Mouse (Mus musculus) embryonic fibroblast, embryonic 13.5 days (primary cell): ENCODE data around the gene H2al1i. TPM values are rescaled to one million over a fixed set of nuclear protein-coding genes. Genes with fewer than 3 reads are reported as not detected.

Source experiments
- H3K27ac ChIP-seq: 2 replicates; pipeline ENCODE4 v1.5.1; 2012; ENCODE audit warnings: low read length, control low read depth, inconsistent platforms; ENCODE audit not compliant: insufficient read depth
- H3K4me1 ChIP-seq: 2 replicates; pipeline ENCODE4 v1.6.1; 2011; ENCODE audit warnings: low read length; ENCODE audit not compliant: control insufficient read depth, insufficient read depth
- H3K4me3 ChIP-seq: 2 replicates; pipeline ENCODE4 v1.5.1; 2011; ENCODE audit warnings: mild to moderate bottlenecking, control low read depth, low read length; ENCODE audit not compliant: insufficient read depth
- CTCF ChIP-seq: IDR thresholded peaks from 2 replicates; pipeline ENCODE4 v1.5.1; 2011; ENCODE audit warnings: mild to moderate bottlenecking, control low read depth, low read length, moderate library complexity, borderline replicate concordance; ENCODE audit not compliant: insufficient read depth
- POLR2A ChIP-seq: IDR thresholded peaks from 2 replicates; pipeline ENCODE4 v1.6.1; 2011; ENCODE audit warnings: low read depth, mild to moderate bottlenecking, control low read depth, low read length, moderate library complexity
- polyA plus RNA-seq: library from polyadenylated mRNA; stranded (reverse); fragments of >200 nt; gene quantifications from 2 replicates; pipeline ENCODE4 v1.2.4, GENCODE M21; 2011; ENCODE audit warnings: low read depth; ENCODE audit not compliant: missing spikeins, insufficient read length

Gene H2al1i
- polyA plus RNA-seq, 1 experiment: not detected

GRCm38 (mm10) chrX:11345762-11346161, 21.3 kb downstream of the H2al1i start:
- H3K4me1 ChIP-seq: no peaks in the 10 kb centered on the region
- TF ChIP-seq POLR2A (no peak), CTCF (no peak)
- no peak overlapping the region for H3K27ac ChIP-seq
- no peak overlapping the region for H3K4me3 ChIP-seq

- Histone ChIP-seq H3K27ac (no peak overlapping the region), H3K4me3 (no peak overlapping the region), H3K4me1 (no peaks in the 10 kb centered on the region)
- no peak for TF ChIP-seq POLR2A
- no peak for TF ChIP-seq CTCF
These were observed 22.3 kb downstream of the H2al1i start for GRCm38 (mm10) chrX:11346756-11347155.

GRCm38 (mm10) chrX:11360823-11361222, 36.4 kb downstream of the H2al1i start:
- no peak for TF ChIP-seq POLR2A
- TF ChIP-seq CTCF: no peak
- H3K4me3 ChIP-seq: no peak overlapping the region
- H3K27ac ChIP-seq: no peak overlapping the region
- H3K4me1 ChIP-seq: no peaks in the 10 kb centered on the region

- TF ChIP-seq CTCF (no peak), POLR2A (no peak)
- H3K4me1 ChIP-seq: no peaks in the 10 kb centered on the region
- no peak overlapping the region for H3K4me3 ChIP-seq
- H3K27ac ChIP-seq: no peak overlapping the region
These were observed 36.8 kb downstream of the H2al1i start for GRCm38 (mm10) chrX:11361261-11361660.

- H3K27ac ChIP-seq: no peak overlapping the region
- H3K4me1 ChIP-seq: no peaks in the 10 kb centered on the region
- TF ChIP-seq POLR2A (no peak), CTCF (no peak)
- no peak overlapping the region for H3K4me3 ChIP-seq
These were observed 39.4 kb downstream of the H2al1i start for GRCm38 (mm10) chrX:11363890-11364289.

- Histone ChIP-seq H3K4me1 (no peaks in the 10 kb centered on the region), H3K27ac (no peak overlapping the region), H3K4me3 (no peak overlapping the region)
- TF ChIP-seq POLR2A: no peak
- TF ChIP-seq CTCF: no peak
These were observed 40.7 kb downstream of the H2al1i start for GRCm38 (mm10) chrX:11365151-11365550.

Other genes with a start within 250 kb of the H2al1i start
- gene H2al1a, start 25.4 kb upstream of the H2al1i start, polyA plus RNA-seq: not detected in 2 replicates
- not detected in 2 replicates for gene H2al1b, start 22.2 kb upstream of the H2al1i start, polyA plus RNA-seq
- not detected in 2 replicates for gene H2al1c, start 19.0 kb upstream of the H2al1i start, polyA plus RNA-seq
- not detected in 2 replicates for gene H2al1d, start 15.8 kb upstream of the H2al1i start, polyA plus RNA-seq
- not detected in 2 replicates for gene H2al1e, start 12.7 kb upstream of the H2al1i start, polyA plus RNA-seq
- not detected in 2 replicates for gene H2al1f, start 9.5 kb upstream of the H2al1i start, polyA plus RNA-seq
- not detected in 2 replicates for gene H2al1g, start 6.4 kb upstream of the H2al1i start, polyA plus RNA-seq
- gene H2al1h, start 3.2 kb upstream of the H2al1i start, polyA plus RNA-seq: not detected in 2 replicates
- gene H2al1j, start 3.2 kb downstream of the H2al1i start, polyA plus RNA-seq: not detected in 2 replicates